In the genomic region with DNA sequence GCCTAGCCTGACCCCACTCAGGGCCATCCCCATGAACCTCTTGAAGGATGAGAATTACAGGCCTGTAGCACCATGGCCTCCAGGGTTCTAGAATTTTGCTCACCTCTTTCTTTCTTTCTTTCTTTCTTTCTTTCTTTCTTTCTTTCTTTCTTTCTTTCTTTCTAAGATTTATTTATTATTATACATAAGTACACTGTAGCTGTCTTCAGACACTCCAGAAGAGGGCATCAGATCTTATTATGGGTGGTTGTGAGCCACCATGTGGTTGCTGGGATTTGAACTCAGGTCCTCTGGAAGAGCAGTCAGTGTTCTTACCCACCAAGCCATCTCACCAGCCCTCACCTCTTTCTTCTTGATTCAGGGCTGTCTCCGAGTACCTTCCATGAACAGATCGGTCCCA, we compare ENCODE assay signal across 8 mouse cellular contexts. TPM values are rescaled to one million over a fixed set of nuclear protein-coding genes. Genes with fewer than 3 reads are reported as not detected.
DNase-seq lines count a peak whose midpoint lies in the region; ATAC-seq and TF ChIP-seq lines count a peak whose summit lies in the region.
"Not testable (repeated sequence)": the region's sequence is repeated elsewhere in the genome, so short reads cannot be mapped to it uniquely, and the experiment has no call there.

A gene (plus strand): TSS at position 301 of the 400 bp plus-strand sequence.

- H3K4me1 ChIP-seq in embryonic facial prominence, embryonic 14.5 days (ENCODE audit: control insufficient read depth, insufficient read depth, low read length); testis, adult 2 months (ENCODE audit: control insufficient read depth, insufficient read depth, low read length): not testable (repeated sequence)
- H3K4me1 ChIP-seq in limb, embryonic 15.5 days, result peaks cover 12% of the 10 kb centered on the region
- peaks cover 11% of the 10 kb centered on the region for H3K4me1 ChIP-seq in midbrain, embryonic 13.5 days (replicated peaks)

- DNase-seq in embryonic facial prominence, embryonic 14.5 days (ENCODE audit: low spot score); gastrocnemius, postnatal 36 days; layer of hippocampus, adult 18-20 months (ENCODE audit: low spot score in 2 of 2): not testable (repeated sequence)

- 83% methylated on average over 2 of the region's 2 CpGs for WGBS in embryonic facial prominence, embryonic 14.5 days
- WGBS in limb, embryonic 15.5 days, result 83% methylated on average over 2 of the region's 2 CpGs
- WGBS in midbrain, embryonic 13.5 days, result 90% methylated on average over 2 of the region's 2 CpGs

- not testable (repeated sequence) for H3K27me3 ChIP-seq in embryonic facial prominence, embryonic 14.5 days (replicated peaks; ENCODE audit: control insufficient read depth, insufficient read depth, low read length); limb, embryonic 15.5 days; midbrain, embryonic 13.5 days; testis, adult 2 months (ENCODE audit: control insufficient read depth, insufficient read depth, low read length)

- not testable (repeated sequence) for TF ChIP-seq POLR2A in testis, adult 2 months (IDR thresholded peaks at IDR 0.05; ENCODE audit: control insufficient read depth, low read depth, low read length)

- not testable (repeated sequence) for H3K9me3 ChIP-seq in embryonic facial prominence, embryonic 14.5 days (ENCODE audit: control insufficient read depth, low read length); limb, embryonic 15.5 days; midbrain, embryonic 13.5 days

- not testable (repeated sequence) for H3K9ac ChIP-seq in embryonic facial prominence, embryonic 14.5 days (ENCODE audit: low read depth, low read length); midbrain, embryonic 13.5 days (replicated peaks)
- H3K9ac ChIP-seq in limb, embryonic 15.5 days, result peak within 1 kb of the TSS; percentile 11; the same call in 1 of the 2 replicates

- not testable (repeated sequence) for H3K36me3 ChIP-seq in embryonic facial prominence, embryonic 14.5 days (ENCODE audit: control insufficient read depth, insufficient read depth, low read length); limb, embryonic 15.5 days; midbrain, embryonic 13.5 days; testis, adult 2 months (ENCODE audit: control insufficient read depth, insufficient read depth, low read length)

- intact Hi-C loops in gastrocnemius, postnatal 36 days (cut with DNase I), result loop anchor here (2.0 kb wide), 2 partner anchors 27 to 35 kb away; no protein-coding TSS in a partner anchor

- H3K4me2 ChIP-seq in embryonic facial prominence, embryonic 14.5 days (ENCODE audit: low read depth, low read length); limb, embryonic 15.5 days: not testable (repeated sequence)
- H3K4me2 ChIP-seq in midbrain, embryonic 13.5 days (replicated peaks), result peak within 1 kb of the TSS; percentile 57

- not testable (repeated sequence) for H3K4me3 ChIP-seq in embryonic facial prominence, embryonic 14.5 days (ENCODE audit: low read depth, low read length); limb, embryonic 15.5 days; midbrain, embryonic 13.5 days (replicated peaks)
- peak within 1 kb of the TSS; percentile 80 for H3K4me3 ChIP-seq in testis, adult 2 months (ENCODE audit: control insufficient read depth, low read depth, low read length)

- not testable (repeated sequence) for ATAC-seq in activated CD4-positive, CD25-positive, alpha-beta regulatory T cell, adult 4 months; embryonic facial prominence, embryonic 14.5 days (ENCODE audit: low read depth); hematopoietic stem cell, adult 5-6 weeks (replicated peaks in 1 of 2; ENCODE audit: insufficient read depth in 1 of 2, low FRiP score in 2 of 2, low TSS enrichment in 1 of 2, low read depth in 1 of 2, poor library complexity in 2 of 2, severe bottlenecking in 2 of 2); limb, embryonic 15.5 days (ENCODE audit: insufficient number of reproducible peaks, low FRiP score, low TSS enrichment, low read depth); midbrain, embryonic 13.5 days

- H3K27ac ChIP-seq in embryonic facial prominence, embryonic 14.5 days (replicated peaks; ENCODE audit: low read depth, low read length); limb, embryonic 15.5 days; midbrain, embryonic 13.5 days: not testable (repeated sequence)
- 0 out of 2 replicates have a peak within 1 kb of the TSS, but pooled peaks have one; percentile 26 for H3K27ac ChIP-seq in testis, adult 2 months (ENCODE audit: control insufficient read depth, insufficient read depth, low read depth, low read length)

- TF ChIP-seq CTCF in testis, adult 2 months (IDR thresholded peaks at IDR 0.05; ENCODE audit: control insufficient read depth, insufficient read depth, insufficient replicate concordance, low read depth, low read length), result not testable (repeated sequence)

RNA-seq across cellular contexts. Expression of the gene that starts here (rescaled TPM):
- 10 to 100 TPM; 45.7 to 54.0 TPM for polyA plus RNA-seq in activated CD4-positive, CD25-positive, alpha-beta regulatory T cell, adult 4 months (2017; shearing (Covaris generic))
- polyA plus RNA-seq in embryonic facial prominence, embryonic 14.5 days (2014; fragmentation: Nextera tagmentation; extraction: Ambion mirVana), result 88.0 and 88.7 TPM in 2 replicates
- total RNA-seq in gastrocnemius, postnatal 36 days (2021), result 10 to 100 TPM; 18.5 to 29.3 TPM
- 118 and 149 TPM in 2 replicates for total RNA-seq in hematopoietic stem cell, adult 5-6 weeks (2017)
- 100 to 1,000 TPM; 237 to 255 TPM for total RNA-seq in layer of hippocampus, adult 18-20 months (2021)
- 84.9 and 97.3 TPM in 2 replicates for polyA plus RNA-seq in limb, embryonic 15.5 days (2015; fragmentation: Nextera tagmentation; extraction: Ambion mirVana)
- 163 and 175 TPM in 2 replicates for polyA plus RNA-seq in midbrain, embryonic 13.5 days (2015; fragmentation: Nextera tagmentation; extraction: Ambion mirVana)
- 512 and 614 TPM in 2 replicates for polyA plus RNA-seq in testis, adult 2 months (2012; rRNA removed)
